ENCODE assay signal across 10 mouse cellular contexts in the genomic region with DNA sequence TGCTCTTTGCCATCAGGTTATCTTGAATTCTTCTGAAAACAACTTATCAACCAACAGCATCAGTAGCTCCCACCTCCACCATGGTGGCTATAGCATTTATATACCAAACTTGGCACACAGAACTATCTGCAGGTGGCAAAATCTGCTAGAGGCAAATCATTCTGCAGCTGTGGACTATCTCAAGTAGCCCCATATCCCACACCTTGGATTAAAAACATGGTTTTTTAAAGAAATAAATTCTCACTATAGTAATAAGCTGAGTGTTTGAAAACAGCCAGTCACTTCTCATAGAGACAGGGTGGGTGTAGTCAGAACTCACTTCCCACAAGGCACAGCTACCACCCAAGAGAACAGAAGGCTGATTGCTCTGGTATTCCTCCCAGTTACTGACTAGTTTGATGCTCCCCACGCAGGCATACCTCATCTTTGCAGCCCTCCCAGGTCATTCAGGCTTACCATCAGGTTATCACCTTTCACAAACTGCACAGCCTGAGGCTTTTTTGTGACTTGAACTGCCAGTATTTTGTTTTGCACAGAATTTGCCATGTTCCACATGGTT. TPM values are rescaled to one million over a fixed set of nuclear protein-coding genes. Genes with fewer than 3 reads are reported as not detected.
DNase-seq lines count a peak whose midpoint lies in the region; ATAC-seq lines count a peak whose summit lies in the region.
"Had no signal": no experiment of that assay in that cellular context is flagged by ENCODE, and none has a peak within 500 bp of the region (broad histone marks: within the 10 kb centered on the region; RNA-seq: fewer than 3 reads in every experiment).

No protein-coding gene starts in this region.

- H3K4me1 ChIP-seq in kidney, embryonic 15.5 days = no peaks in the 10 kb centered on the region
- no peaks in the 10 kb centered on the region for H3K4me1 ChIP-seq in neural tube, embryonic 12.5 days

- no peak overlapping the region for H3K4me2 ChIP-seq in kidney, embryonic 15.5 days
- no peak overlapping the region for H3K4me2 ChIP-seq in neural tube, embryonic 12.5 days (replicated peaks)

- WGBS in kidney, embryonic 15.5 days = 40% methylated on average over 1 of the region's 1 CpGs
- WGBS in neural tube, embryonic 12.5 days = 48% methylated on average over 1 of the region's 1 CpGs

- no peak for DNase-seq in kidney, adult 9 months
- DNase-seq in neural tube, embryonic 10.5 days (ENCODE audit: extremely low spot score, low spot score) = no peak
- DNase-seq in layer of hippocampus, adult 11-12 months (ENCODE audit: low spot score) = peak; percentile 11
- no peak for DNase-seq in cerebellum, adult 9-10 months
- DNase-seq: cerebellum, postnatal 36 days; heart, postnatal 14 days; lung, postnatal 10 days had no signal

- H3K27ac ChIP-seq in kidney, embryonic 15.5 days = no peak overlapping the region
- no peak overlapping the region for H3K27ac ChIP-seq in neural tube, embryonic 12.5 days

- H3K27me3 ChIP-seq in kidney, embryonic 15.5 days = no peaks in the 10 kb centered on the region
- H3K27me3 ChIP-seq in neural tube, embryonic 12.5 days (replicated peaks) = no peaks in the 10 kb centered on the region

- H3K9ac ChIP-seq in kidney, embryonic 15.5 days = no peak overlapping the region
- H3K9ac ChIP-seq in neural tube, embryonic 12.5 days = no peak overlapping the region

- peaks cover 84% of the 10 kb centered on the region for H3K36me3 ChIP-seq in kidney, embryonic 15.5 days
- H3K36me3 ChIP-seq in neural tube, embryonic 12.5 days = peaks cover 39% of the 10 kb centered on the region

- no peak overlapping the region for H3K4me3 ChIP-seq in kidney, embryonic 15.5 days (replicated peaks)
- H3K4me3 ChIP-seq in neural tube, embryonic 12.5 days = no peak overlapping the region

- 0 out of 2 replicates have a peak, but pooled peaks have one; percentile 37 for ATAC-seq in kidney, embryonic 15.5 days (replicated peaks; ENCODE audit: low FRiP score)
- 0 out of 2 replicates have a peak, but pooled peaks have one; percentile 10 for ATAC-seq in neural tube, embryonic 12.5 days (ENCODE audit: low FRiP score, low read depth)
- ATAC-seq in megakaryocyte-erythroid progenitor cell, adult 5-6 weeks (replicated peaks; ENCODE audit: low FRiP score, low TSS enrichment, poor library complexity, severe bottlenecking) = peak; percentile 45

- no peaks in the 10 kb centered on the region for H3K9me3 ChIP-seq in kidney, embryonic 15.5 days (replicated peaks)
- H3K9me3 ChIP-seq in neural tube, embryonic 12.5 days = no peaks in the 10 kb centered on the region

RNA-seq across cellular contexts. Expression of a gene that starts 26.6 kb away (rescaled TPM):
- polyA plus RNA-seq in kidney, embryonic 15.5 days (2015; fragmentation: Nextera tagmentation; extraction: Ambion mirVana) = 286 and 299 TPM in 2 replicates
- 333 and 350 TPM in 2 replicates for polyA plus RNA-seq in neural tube, embryonic 12.5 days (2016; fragmentation: Nextera tagmentation; extraction: Ambion mirVana)
- total RNA-seq in megakaryocyte-erythroid progenitor cell, adult 5-6 weeks (2014; fragmentation: Nextera tagmentation) = 271 and 287 TPM in 2 replicates
- 372 and 379 TPM in 2 replicates for total RNA-seq in megakaryocyte-erythroid progenitor cell, adult 5-6 weeks (2017)

RNA-seq across cellular contexts. Expression of a gene that starts 26.6 kb away (rescaled TPM):
- 59.4 and 61.2 TPM in 2 replicates for polyA plus RNA-seq in kidney, embryonic 15.5 days (2015; fragmentation: Nextera tagmentation; extraction: Ambion mirVana)
- polyA plus RNA-seq in neural tube, embryonic 12.5 days (2016; fragmentation: Nextera tagmentation; extraction: Ambion mirVana) = 56.7 and 58.5 TPM in 2 replicates
- 23.6 and 42.2 TPM in 2 replicates for total RNA-seq in megakaryocyte-erythroid progenitor cell, adult 5-6 weeks (2014; fragmentation: Nextera tagmentation)
- total RNA-seq in megakaryocyte-erythroid progenitor cell, adult 5-6 weeks (2017) = 37.3 and 46.6 TPM in 2 replicates
